Mouse (Mus musculus) stomach, postnatal 0 days (tissue): ENCODE measurements at regions not wholly inside any gene's neighbourhood (a gene's known extent, or its start where the extent isn't known, plus 50 kb on each side); places are given as distances from the start of the nearest gene placed in this dataset.

Experiments used
- CTCF ChIP-seq: IDR thresholded peaks from 2 replicates; pipeline ENCODE4 v1.5.1; 2016; ENCODE audit warnings: antibody characterized with exemption, low read depth, mild to moderate bottlenecking, moderate library complexity
- EP300 ChIP-seq: optimal IDR thresholded peaks from 2 replicates; pipeline ENCODE3; 2016; ENCODE audit warnings: antibody characterized with exemption

- TF ChIP-seq CTCF (no peak), EP300 (no peak)
These were observed 57.5 kb upstream of the Sgk1 start for GRCm38 (mm10) chr10:21824418-21825025.
